Mouse (Mus musculus) erythroblast, adult 5-6 weeks (primary cell): ENCODE measurements around the gene Vmn2r71. TPM values are rescaled to one million over a fixed set of nuclear protein-coding genes. Genes with fewer than 3 reads are reported as not detected.

Experiments used
- ATAC-seq: replicated peaks from 2 replicates; pipeline ENCODE4 v1.8.0; 2016; ENCODE audit warnings: moderate number of reproducible peaks, mild to moderate bottlenecking, moderate TSS enrichment, inconsistent platforms; ENCODE audit not compliant: poor library complexity, low FRiP score, severe bottlenecking
- total RNA-seq, 2 experiments: library from RNA; stranded (forward) in 1 of 2; stranded (reverse) in 1 of 2; fragments of 150-400 nt in 1 of 2; fragments of 200-764, 138-1000 nt in 1 of 2; gene quantifications; 2 replicates each; pipeline versions ENCODE4 v1.2.3 to v1.2.4; 2015 to 2017; ENCODE audit warnings: low replicate concordance in 2 of 2

The Vmn2r71 gene
- total RNA-seq (2015; ENCODE audit: low replicate concordance), result not detected in 2 replicates
- total RNA-seq (2017; ENCODE audit: low replicate concordance), result not detected in 2 replicates

DNA sequence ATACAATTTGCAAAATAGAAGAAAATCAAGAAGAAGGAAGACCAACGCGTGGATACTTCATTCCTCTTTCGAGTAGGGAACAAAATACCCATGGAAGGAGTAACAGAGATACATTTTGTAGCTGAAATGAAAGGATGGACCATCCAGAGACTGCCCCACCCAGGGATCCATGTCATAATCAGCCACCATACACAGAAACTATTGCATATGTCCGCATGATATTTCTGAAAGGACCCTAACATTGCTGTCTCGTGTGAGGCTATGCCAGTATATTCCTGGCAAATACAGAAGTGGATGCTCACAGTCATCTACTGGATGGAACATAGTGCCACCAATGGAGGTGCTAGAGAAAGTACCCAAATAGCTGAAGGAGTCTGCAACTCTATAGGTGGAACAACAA, at the start of gene Vmn2r71:
Vmn2r71 (plus strand) TSS at position 301 of the 400 bp plus-strand sequence.
- no peak for ATAC-seq

DNA sequence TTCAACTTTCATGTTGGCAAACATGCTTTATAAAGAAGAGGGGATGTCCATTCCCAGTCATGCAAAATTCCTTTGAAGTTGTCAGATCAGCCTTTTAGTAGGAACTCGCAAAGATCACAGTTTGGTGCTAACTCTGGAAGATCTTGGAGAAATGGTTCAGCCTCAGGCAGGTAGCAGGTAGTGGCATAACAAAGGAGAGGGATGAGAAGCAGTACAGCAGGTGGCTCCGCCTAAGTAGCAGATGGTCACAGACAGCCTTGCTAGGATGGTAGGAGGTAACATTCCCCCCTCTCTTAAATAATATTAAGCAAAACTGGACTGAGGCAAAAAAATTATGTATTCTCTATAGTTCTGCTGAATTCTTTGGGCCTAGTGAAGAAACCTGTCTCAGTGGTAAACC, 20.8 kb upstream of the Vmn2r71 start:
- no peak for ATAC-seq

DNA sequence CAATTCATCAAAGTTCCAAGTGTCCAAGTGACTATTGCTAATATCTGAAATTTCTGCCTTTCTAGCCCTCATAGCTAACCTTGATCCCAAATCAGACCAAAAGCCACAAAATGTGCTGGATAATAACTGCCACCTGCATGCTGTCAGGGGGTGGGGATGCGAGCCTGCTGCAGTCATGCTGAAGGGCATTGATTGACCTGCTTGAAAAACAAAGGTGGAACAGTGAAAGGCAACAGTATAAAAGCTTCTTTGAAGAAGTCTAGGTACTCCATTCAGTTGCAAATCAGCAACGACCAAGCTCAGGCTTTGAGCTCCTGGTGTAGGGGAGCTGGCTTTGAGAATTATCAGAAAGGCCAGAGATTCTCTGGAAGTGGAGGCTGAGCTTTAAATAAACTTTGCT, 19.8 kb upstream of the Vmn2r71 start:
- no peak for ATAC-seq

DNA sequence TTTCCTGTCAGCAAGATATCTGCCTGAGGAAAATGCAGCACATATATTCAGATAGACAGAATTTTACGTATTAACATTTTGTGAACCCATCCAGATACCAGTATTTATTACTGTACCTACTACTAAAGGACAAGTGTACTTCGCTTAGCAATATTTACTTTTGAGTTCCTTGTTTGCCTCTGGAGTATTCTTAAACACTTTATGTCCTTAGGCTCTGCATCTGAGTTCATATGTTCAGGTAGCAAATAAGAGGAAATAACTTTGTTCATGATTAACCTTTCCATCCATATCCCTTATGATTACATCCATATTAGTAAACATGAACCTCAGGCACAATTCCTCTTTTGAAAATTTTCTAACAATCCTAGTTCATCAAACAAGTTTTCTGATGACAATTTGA, 6.2 kb downstream of the Vmn2r71 start, which contains the start of gene Vmn2r70:
Vmn2r70 (minus strand) TSS at position 101 of the 400 bp plus-strand sequence.
- ATAC-seq, result no peak

Other genes with a start within 250 kb of the Vmn2r71 start
- gene Vmn2r69, start 147.2 kb upstream of the Vmn2r71 start, total RNA-seq (2015; ENCODE audit: low replicate concordance), result not detected in 2 replicates
- gene Vmn2r69, start 147.2 kb upstream of the Vmn2r71 start, total RNA-seq (2017; ENCODE audit: low replicate concordance), result under 0.01 TPM in 1 of 2 replicates, not detected in the other
- gene Vmn2r70, start 6.1 kb downstream of the Vmn2r71 start, total RNA-seq (2015; ENCODE audit: low replicate concordance), result not detected in 2 replicates
- gene Vmn2r70, start 6.1 kb downstream of the Vmn2r71 start, total RNA-seq (2017; ENCODE audit: low replicate concordance), result not detected in 2 replicates
- not detected in 2 replicates for gene Vmn2r72, start 192.0 kb downstream of the Vmn2r71 start, total RNA-seq (2015; ENCODE audit: low replicate concordance)
- gene Vmn2r72, start 192.0 kb downstream of the Vmn2r71 start, total RNA-seq (2017; ENCODE audit: low replicate concordance), result 0.09 TPM in 1 of 2 replicates, not detected in the other